Mouse (Mus musculus) hindbrain, embryonic 12.5 days (tissue): Measurements from ENCODE around the gene Cemip2. TPM values are rescaled to one million over a fixed set of nuclear protein-coding genes. Genes with fewer than 3 reads are reported as not detected.
A peak's percentile ranks its signal among the peaks of the same experiment; 100 is the strongest.

ENCODE experiments used
- ATAC-seq: fragments of 200-750 bp; cut with Nextera tagmentation; 2 replicates; pipeline ENCODE4 v1.8.0; 2017; ENCODE audit warnings: moderate TSS enrichment; ENCODE audit not compliant: low FRiP score
- H3K27ac ChIP-seq: fragments of 300-500 bp; sonication (generic); 2 replicates; pipeline ENCODE4 v1.5.1; 2016; ENCODE audit warnings: mild to moderate bottlenecking
- H3K27me3 ChIP-seq: fragments of 300-500 bp; sonication (generic); 2 replicates; pipeline ENCODE4 v1.6.1; 2016; ENCODE audit warnings: mild to moderate bottlenecking
- H3K36me3 ChIP-seq: fragments of 300-500 bp; sonication (generic); 2 replicates; pipeline ENCODE4 v1.6.1; 2016; ENCODE audit warnings: mild to moderate bottlenecking
- H3K4me1 ChIP-seq: fragments of 300-500 bp; sonication (generic); 2 replicates; pipeline ENCODE4 v1.6.1; 2016
- H3K4me2 ChIP-seq: fragments of 300-500 bp; sonication (generic); replicated peaks from 2 replicates; pipeline ENCODE4 v1.6.1; 2016; ENCODE audit warnings: mild to moderate bottlenecking
- H3K4me3 ChIP-seq: fragments of 300-500 bp; sonication (generic); 2 replicates; pipeline ENCODE4 v1.5.1; 2016; ENCODE audit warnings: mild to moderate bottlenecking
- H3K9ac ChIP-seq: fragments of 300-500 bp; sonication (generic); 2 replicates; pipeline ENCODE4 v1.6.1; 2016; ENCODE audit warnings: mild to moderate bottlenecking, moderate library complexity
- H3K9me3 ChIP-seq: fragments of 300-500 bp; sonication (generic); replicated peaks from 2 replicates; pipeline ENCODE4 v1.6.1; 2016; ENCODE audit warnings: mild to moderate bottlenecking
- WGBS: fragments of 180-500 bp; shearing (Covaris S2); methylation state at CpG from one replicate; pipeline ENCODE4 v1.1.7; 2016; 5-methylcytosine and 5-hydroxymethylcytosine counted together
- polyA plus RNA-seq: library from polyadenylated mRNA; unstranded; fragments of >200 nt; fragmentation: Nextera tagmentation; extraction: Ambion mirVana; gene quantifications from 2 replicates; pipeline ENCODE4 v1.2.1, GENCODE M21; 2016

Gene Cemip2
- polyA plus RNA-seq, 1 experiment from 2014 or later, result 92.0 TPM

DNA sequence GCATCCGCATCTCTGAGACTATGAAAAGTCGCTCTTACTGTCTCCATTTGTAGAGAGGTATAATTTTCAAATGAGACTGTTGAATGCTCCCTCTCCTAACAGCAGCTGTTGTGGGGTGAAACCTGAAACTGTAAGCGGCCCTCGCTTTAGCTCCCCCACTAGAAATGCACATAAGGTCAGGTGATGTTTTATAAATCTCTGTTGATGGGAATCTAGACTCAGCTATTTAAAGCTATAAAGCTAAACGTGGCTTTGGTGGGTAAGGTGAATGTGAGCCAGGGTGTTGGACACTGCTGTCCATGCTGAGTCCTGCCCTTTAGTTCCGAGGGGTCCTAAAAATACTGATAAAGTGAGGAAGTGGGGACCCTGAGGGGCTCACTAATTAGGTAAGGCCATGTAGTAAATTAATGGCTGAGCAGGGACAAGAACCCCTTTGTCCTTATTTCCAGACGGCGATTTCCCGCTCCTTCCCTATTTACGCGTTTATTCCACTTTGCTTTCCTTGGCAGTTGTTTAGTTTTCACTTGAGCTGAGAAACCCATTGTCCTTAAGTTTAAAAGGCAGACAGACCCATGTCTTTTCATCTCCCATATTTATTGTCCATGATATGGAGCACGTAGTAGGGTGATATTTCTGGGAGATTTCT, 3.8 kb downstream of the Cemip2 start:
- Histone ChIP-seq H3K36me3 (no peaks in the 10 kb centered on the region), H3K4me3 (peak overlapping the region; percentile 92), H3K27ac (peak overlapping the region; percentile 97), H3K9ac (peak overlapping the region; percentile 49), H3K4me2 (peak overlapping the region; percentile 80), H3K27me3 (no peaks in the 10 kb centered on the region), H3K9me3 (no peaks in the 10 kb centered on the region), H3K4me1 (peaks cover 75% of the 10 kb centered on the region)
- no peak for ATAC-seq
- 26% methylated on average over 12 of the region's 12 CpGs for WGBS

DNA sequence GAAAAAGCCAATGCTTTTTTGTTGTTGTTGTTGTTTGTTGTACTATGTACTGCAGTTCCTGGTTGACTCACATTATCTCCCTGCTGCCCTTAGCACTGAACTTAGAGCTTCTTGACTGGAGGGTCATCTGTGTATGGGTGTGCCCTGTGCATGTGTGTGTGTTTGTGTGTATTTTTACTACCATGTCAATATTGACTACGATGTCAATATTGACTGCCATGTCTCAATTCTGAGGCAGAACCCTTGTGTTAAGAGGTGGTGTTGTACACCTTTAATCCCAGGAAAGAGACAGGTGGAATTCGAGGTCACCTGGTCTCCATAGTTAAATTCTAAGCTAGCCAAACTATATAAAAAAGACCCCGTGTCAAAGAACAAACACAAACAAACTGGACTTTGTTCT, 5.6 kb downstream of the Cemip2 start:
- ATAC-seq, result no peak
- WGBS, result 62% methylated on average over 3 of the region's 3 CpGs

DNA sequence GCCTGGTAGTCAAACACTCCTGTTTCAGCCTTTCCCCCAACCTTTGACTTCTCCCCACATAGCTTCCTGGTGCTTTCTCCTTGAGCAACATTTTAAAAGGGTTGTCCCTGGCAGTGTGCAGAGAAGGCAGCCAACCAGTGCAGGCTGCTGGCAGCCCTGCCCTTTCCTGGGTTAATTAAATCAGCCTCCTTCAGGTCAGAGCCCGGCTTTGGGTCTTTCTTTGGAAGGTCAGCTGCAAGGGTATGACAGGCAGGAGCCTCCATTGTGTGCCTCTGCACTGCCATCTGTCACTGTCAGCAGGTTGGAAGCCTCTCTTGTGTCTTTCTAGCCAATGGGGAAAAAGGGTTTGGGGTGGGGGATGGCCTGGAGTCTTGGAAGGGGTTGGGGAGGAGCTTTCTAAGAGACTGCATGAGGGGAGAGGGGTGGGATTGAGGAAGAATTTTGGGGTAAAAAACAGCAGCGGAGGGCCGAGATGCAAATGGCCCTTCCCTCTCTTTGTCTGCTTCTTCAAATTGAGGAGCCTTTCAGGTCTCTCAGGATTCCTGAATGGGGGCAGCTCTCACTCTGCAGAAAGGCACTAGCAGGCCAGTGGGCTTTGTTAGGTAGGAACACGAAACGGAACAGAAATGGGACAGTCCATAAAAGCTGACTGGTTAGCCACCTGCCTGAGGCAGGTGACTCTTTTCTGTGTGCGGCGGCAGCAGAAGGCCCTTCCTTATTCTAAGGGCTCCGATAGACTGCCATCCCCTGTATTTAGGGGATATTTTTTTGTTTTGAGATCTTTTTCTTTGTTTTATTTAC, 6.4 kb downstream of the Cemip2 start:
- 11% methylated on average over 8 of the region's 8 CpGs for WGBS
- no peaks in the 10 kb centered on the region for H3K27me3 ChIP-seq
- H3K9me3 ChIP-seq, result no peaks in the 10 kb centered on the region
- peaks cover 85% of the 10 kb centered on the region for H3K4me1 ChIP-seq
- H3K4me2 ChIP-seq, result peak overlapping the region; percentile 50
- H3K9ac ChIP-seq, result peak overlapping the region; percentile 50
- H3K36me3 ChIP-seq, result no peaks in the 10 kb centered on the region
- H3K4me3 ChIP-seq, result peak overlapping the region; percentile 14
- peak; percentile 84 for ATAC-seq
- peak overlapping the region; percentile 98 for H3K27ac ChIP-seq

More for the DNA sequence above, 5.6 kb downstream of the Cemip2 start:
- Histone ChIP-seq H3K4me1 (peaks cover 81% of the 10 kb centered on the region), H3K27ac (peak overlapping the region; percentile 98), H3K9ac (no peak overlapping the region), H3K9me3 (no peaks in the 10 kb centered on the region), H3K36me3 (no peaks in the 10 kb centered on the region), H3K27me3 (no peaks in the 10 kb centered on the region), H3K4me2 (peak overlapping the region; percentile 50), H3K4me3 (no peak overlapping the region)

DNA sequence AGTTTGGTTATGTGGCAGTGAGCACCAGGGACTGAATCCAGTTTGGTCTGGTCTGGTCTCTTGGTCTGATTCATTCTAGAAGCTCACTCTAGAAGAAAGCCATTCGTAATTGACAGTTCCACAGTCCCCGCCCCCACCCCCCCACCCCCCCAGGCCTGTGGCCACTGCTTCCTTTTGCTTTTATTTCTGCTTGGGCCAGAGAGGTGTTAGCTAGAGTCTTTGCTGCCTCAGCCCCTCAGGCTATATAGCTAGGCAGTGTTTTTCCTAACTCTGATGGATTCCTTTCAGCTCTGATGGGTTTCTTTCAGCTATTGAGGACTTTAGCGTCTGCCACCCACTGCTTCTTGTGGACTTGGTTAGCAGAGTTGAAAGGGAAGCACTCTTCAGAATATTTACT, 7.0 kb downstream of the Cemip2 start:
- Histone ChIP-seq H3K4me2 (peak overlapping the region; percentile 50), H3K27me3 (no peaks in the 10 kb centered on the region), H3K4me1 (peaks cover 90% of the 10 kb centered on the region), H3K9me3 (no peaks in the 10 kb centered on the region), H3K4me3 (peak overlapping the region; percentile 14; the same call in 1 of the 2 replicates), H3K36me3 (no peaks in the 10 kb centered on the region), H3K9ac (peak overlapping the region; percentile 50), H3K27ac (peak overlapping the region; percentile 98)
- peak; percentile 12 for ATAC-seq
- WGBS, result 7% methylated on average over 3 of the region's 3 CpGs

DNA sequence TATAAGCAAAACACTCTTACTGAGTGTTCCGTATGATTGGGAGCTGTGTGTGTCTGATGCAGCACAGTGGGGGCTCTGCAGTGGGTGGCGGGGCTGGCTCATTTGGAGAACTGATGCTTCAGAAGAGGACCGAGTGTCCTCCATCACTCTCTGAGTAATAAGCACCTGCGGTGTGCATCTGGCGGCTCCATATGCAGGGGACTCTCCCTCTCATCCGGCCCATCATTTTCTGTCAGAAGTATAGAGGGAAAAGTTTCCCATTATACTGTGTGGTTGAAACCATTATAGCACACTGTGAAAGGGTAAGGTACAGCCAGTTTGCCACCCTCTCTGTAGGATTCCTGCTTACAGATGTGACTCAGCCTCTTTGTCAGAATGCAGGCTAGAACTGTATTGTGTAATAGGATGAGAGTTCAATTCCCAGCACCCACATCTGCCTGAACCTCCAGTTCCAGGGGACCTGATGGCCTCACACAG, 8.9 kb downstream of the Cemip2 start:
- 37% methylated on average over 6 of the region's 6 CpGs for WGBS
- Histone ChIP-seq H3K4me1 (peaks cover 80% of the 10 kb centered on the region), H3K9ac (peak overlapping the region; percentile 29; the same call in 1 of the 2 replicates), H3K9me3 (no peaks in the 10 kb centered on the region), H3K4me2 (peak overlapping the region; percentile 30), H3K36me3 (no peaks in the 10 kb centered on the region), H3K27me3 (no peaks in the 10 kb centered on the region), H3K27ac (peak overlapping the region; percentile 97), H3K4me3 (no peak overlapping the region)
- no peak for ATAC-seq

DNA sequence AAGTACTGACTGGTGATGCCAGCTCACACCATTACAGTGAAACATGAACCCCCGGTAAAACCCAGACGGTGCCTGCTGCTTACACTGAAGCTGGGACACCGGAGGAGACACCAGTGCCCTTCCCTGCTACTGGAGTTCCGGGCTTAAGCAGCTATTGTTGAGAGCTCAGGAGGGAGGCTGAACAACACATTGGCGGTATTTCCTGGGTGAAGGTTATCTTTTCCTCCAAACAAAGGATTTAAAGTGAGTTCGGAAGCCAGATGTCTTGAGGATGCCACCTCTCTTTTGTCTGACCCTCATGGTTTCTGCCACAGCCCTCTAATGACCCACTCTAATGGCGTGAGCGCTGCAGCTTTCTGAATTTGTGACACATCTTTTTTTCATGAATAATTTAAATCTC, 10.9 kb downstream of the Cemip2 start:
- no peak for ATAC-seq
- H3K4me3 ChIP-seq, result no peak overlapping the region
- H3K4me2 ChIP-seq, result peak overlapping the region; percentile 44
- H3K9ac ChIP-seq, result peak overlapping the region; percentile 51; the same call in 1 of the 2 replicates
- no peaks in the 10 kb centered on the region for H3K9me3 ChIP-seq
- H3K36me3 ChIP-seq, result peaks cover 16% of the 10 kb centered on the region
- peaks cover 66% of the 10 kb centered on the region for H3K4me1 ChIP-seq
- H3K27ac ChIP-seq, result peak overlapping the region; percentile 97
- WGBS, result 12% methylated on average over 8 of the region's 8 CpGs
- H3K27me3 ChIP-seq, result no peaks in the 10 kb centered on the region

DNA sequence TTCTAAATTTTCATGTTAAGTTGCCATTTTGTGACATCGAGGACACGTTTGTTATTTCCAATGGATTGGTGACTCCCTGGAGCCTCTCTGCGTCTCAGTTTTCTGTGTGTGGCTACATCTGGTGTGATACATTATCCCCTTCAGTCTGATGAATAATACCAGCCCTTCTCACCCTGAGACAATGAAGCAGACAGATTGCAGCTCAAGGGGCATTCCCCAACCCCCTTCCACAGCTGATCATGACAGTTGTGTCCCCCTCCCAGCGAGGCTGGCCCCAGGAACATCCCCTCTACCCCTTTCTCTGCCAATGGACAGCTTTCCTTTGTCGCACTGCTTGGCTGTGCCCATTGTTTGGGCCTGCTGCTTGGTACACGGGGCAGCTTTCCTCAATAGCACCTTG, 11.5 kb downstream of the Cemip2 start:
- H3K4me3 ChIP-seq, result no peak overlapping the region
- H3K9me3 ChIP-seq, result no peaks in the 10 kb centered on the region
- peaks cover 21% of the 10 kb centered on the region for H3K36me3 ChIP-seq
- ATAC-seq, result peak; percentile 89
- H3K9ac ChIP-seq, result no peak overlapping the region; the same call in 1 of the 2 replicates
- no peaks in the 10 kb centered on the region for H3K27me3 ChIP-seq
- H3K27ac ChIP-seq, result peak overlapping the region; percentile 97
- peaks cover 59% of the 10 kb centered on the region for H3K4me1 ChIP-seq
- peak overlapping the region; percentile 44 for H3K4me2 ChIP-seq
- WGBS, result 14% methylated on average over 6 of the region's 6 CpGs

DNA sequence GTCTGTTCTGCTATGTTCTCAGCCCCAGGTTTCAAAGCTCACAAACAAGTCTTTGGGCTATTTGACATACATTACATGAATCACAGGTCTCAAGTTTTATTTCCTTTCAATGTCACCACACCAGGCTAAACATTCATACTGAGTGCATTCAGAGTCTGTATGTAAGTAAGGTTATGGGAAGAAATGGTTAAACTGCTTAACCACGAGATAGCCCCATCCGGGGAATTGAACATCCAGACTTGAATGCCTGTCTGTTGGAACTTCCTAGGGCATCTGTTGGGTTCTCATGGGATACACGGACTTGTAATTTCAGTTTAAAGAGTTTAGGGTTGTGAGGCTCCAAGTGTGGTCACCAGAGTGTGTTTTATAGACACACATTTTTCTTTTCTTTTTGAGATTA, 13.2 kb downstream of the Cemip2 start:
- H3K4me3 ChIP-seq, result no peak overlapping the region
- no peak overlapping the region for H3K4me2 ChIP-seq
- no peak for ATAC-seq
- peaks cover 32% of the 10 kb centered on the region for H3K36me3 ChIP-seq
- H3K27ac ChIP-seq, result 0 out of 2 replicates have a peak overlapping the region, but pooled peaks have one; percentile 30
- 73% methylated on average over 3 of the region's 3 CpGs for WGBS
- H3K27me3 ChIP-seq, result no peaks in the 10 kb centered on the region
- H3K9ac ChIP-seq, result no peak overlapping the region
- H3K4me1 ChIP-seq, result peaks cover 42% of the 10 kb centered on the region
- no peaks in the 10 kb centered on the region for H3K9me3 ChIP-seq

DNA sequence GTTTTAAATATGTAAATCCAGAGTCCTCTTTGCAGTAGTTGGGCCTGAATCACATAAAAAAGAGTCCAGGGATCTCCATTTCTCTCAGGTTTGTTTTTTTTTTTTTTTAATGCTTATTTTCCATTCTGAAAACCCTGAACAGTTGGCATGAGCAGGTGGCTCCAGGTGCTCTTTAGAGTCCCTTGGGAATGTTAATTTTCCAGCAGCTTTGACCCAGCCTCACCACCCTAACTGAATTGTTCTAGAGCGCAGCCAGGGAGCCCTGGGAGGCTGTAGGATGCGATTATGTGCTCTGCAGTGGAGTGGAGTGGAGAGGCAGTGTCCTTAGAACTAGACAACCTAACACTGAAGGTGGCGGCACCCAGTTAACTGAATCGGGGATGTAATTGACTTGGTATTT, 13.7 kb downstream of the Cemip2 start:
- Histone ChIP-seq H3K4me2 (no peak overlapping the region), H3K4me3 (no peak overlapping the region), H3K9ac (no peak overlapping the region), H3K27me3 (no peaks in the 10 kb centered on the region), H3K4me1 (peaks cover 41% of the 10 kb centered on the region), H3K27ac (peak overlapping the region; percentile 30; the same call in 1 of the 2 replicates), H3K9me3 (no peaks in the 10 kb centered on the region), H3K36me3 (peaks cover 34% of the 10 kb centered on the region)
- ATAC-seq, result no peak
- 64% methylated on average over 4 of the region's 4 CpGs for WGBS

DNA sequence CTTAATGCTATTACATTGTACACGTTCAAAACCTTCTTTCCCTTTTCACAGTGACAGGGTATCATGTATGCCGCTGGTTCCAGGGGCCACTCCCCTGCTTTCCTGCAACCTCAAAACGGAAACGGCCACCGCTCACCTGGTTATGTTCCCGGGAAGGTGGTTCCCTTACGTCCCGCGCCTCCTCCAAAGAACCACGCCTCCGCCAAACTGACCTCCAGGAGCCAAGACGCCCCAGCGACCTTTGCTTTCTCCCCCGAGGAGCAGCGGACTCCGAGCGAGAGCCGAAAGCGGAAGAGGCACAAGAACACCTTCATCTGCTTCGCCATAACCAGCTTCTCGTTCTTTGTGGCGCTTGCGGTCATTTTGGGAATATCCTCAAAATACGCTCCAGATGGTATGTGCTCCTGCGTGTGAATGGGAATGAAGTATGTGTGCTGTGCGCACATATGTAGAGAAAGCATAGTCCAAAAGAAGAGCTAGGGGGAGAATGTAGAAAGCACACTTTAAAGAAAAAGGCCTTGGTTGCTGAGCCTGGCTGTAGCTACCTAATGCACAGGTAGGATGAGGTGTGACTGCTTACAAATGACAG, 14.5 kb downstream of the Cemip2 start:
- peaks cover 37% of the 10 kb centered on the region for H3K4me1 ChIP-seq
- ATAC-seq, result no peak
- H3K9ac ChIP-seq, result no peak overlapping the region
- 0 out of 2 replicates have a peak overlapping the region, but pooled peaks have one; percentile 1 for H3K27ac ChIP-seq
- no peaks in the 10 kb centered on the region for H3K27me3 ChIP-seq
- no peaks in the 10 kb centered on the region for H3K9me3 ChIP-seq
- WGBS, result 91% methylated on average over 26 of the region's 26 CpGs
- peaks cover 41% of the 10 kb centered on the region for H3K36me3 ChIP-seq
- H3K4me3 ChIP-seq, result no peak overlapping the region
- no peak overlapping the region for H3K4me2 ChIP-seq

DNA sequence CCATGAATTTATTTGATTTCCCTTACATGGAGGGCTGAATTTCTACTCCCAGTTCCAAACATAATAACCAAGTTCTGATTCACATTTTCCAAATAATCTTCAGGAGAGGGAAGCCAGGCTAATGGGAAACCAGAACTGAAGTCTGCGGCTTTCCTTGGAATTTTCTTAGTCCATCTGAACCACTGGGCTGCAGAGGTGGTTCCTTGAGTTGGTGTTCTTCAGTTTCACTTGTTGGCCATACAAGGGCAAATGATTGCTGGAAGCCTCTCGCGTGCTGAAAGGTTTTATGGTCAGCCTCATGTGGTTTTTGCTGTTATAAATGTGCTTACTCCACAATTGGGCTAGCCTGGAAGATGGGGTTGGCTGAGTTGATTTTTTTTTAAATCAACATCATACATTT, 16.4 kb downstream of the Cemip2 start:
- H3K27ac ChIP-seq, result no peak overlapping the region
- H3K9me3 ChIP-seq, result no peaks in the 10 kb centered on the region
- H3K36me3 ChIP-seq, result peaks cover 58% of the 10 kb centered on the region
- ATAC-seq, result no peak
- no peaks in the 10 kb centered on the region for H3K27me3 ChIP-seq
- H3K4me3 ChIP-seq, result no peak overlapping the region
- WGBS, result 97% methylated on average over 3 of the region's 3 CpGs
- no peak overlapping the region for H3K9ac ChIP-seq
- peaks cover 25% of the 10 kb centered on the region for H3K4me1 ChIP-seq
- H3K4me2 ChIP-seq, result no peak overlapping the region

DNA sequence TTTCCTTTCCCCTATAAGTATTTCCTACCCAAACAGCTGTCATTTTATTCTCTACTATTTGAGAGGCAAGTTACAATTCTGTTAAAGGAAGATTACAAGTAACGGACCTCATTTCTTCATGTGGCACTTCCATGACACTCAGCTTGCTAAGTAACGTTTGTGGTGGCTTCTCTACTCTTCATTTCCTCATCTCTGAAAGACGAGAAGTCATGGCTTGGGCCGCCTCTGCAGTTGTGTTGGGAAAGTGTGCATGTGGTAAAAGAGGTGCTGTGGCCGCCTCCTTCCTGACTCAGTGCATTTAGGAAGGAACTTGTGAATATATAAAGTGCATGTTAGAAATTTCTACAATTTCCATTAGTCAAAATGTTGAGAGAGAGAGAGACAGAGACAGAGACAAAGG, 18.2 kb downstream of the Cemip2 start:
- Histone ChIP-seq H3K4me2 (no peak overlapping the region), H3K9me3 (no peaks in the 10 kb centered on the region), H3K27ac (no peak overlapping the region), H3K27me3 (no peaks in the 10 kb centered on the region), H3K4me3 (no peak overlapping the region), H3K9ac (no peak overlapping the region), H3K36me3 (peaks cover 73% of the 10 kb centered on the region), H3K4me1 (peaks cover 18% of the 10 kb centered on the region)
- WGBS, result 92% methylated on average over 5 of the region's 5 CpGs
- ATAC-seq, result no peak
